Comparison of ENCODE assay signal across 10 mouse cellular contexts in the genomic region with DNA sequence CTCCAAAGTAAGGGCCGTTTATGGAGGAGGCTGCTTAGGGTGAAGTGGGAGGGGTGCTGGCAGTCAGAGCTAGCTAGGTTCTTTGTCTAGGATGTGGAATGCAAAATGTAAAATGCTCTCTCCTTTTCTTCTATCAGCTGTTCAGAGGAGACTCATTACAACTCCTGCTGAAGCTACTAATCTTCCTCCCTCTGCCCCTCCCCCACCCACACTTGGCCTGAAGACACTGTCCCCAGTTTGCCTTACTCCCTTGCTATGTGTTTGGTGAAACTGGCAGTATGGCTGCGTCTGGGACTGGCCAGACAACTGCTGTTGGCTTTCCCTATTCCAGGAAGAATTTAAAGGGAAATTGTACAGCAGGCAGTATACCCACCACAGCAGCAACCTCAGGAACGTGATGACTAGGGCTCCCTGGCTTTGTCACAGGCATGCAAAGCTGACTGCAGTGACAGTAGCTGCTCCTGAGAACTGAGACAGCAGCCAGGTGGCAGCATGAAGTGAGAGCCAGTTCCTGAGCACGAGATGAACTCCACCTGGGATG. TPM values are rescaled to one million over a fixed set of nuclear protein-coding genes. Genes with fewer than 3 reads are reported as not detected.
DNase-seq lines count a peak whose midpoint lies in the region; ATAC-seq and TF ChIP-seq lines count a peak whose summit lies in the region.
"Had no signal": no experiment of that assay in that cellular context is flagged by ENCODE, and none has a peak within 500 bp of the region (broad histone marks: within the 10 kb centered on the region; RNA-seq: fewer than 3 reads in every experiment).

No protein-coding gene starts in this region.

- WGBS in limb, embryonic 14.5 days, result 40% methylated on average over 4 of the region's 4 CpGs

- no peak overlapping the region for H3K27ac ChIP-seq in limb, embryonic 14.5 days (replicated peaks; ENCODE audit: low read depth, low read length)

- DNase-seq in heart, postnatal 10 days, result peak; percentile 14 to 31
- no peak for DNase-seq in heart, adult 18-20 months
- DNase-seq in WW6 (ENCODE audit: low read depth, low spot score), result peak; percentile 11
- DNase-seq in cerebellum, postnatal 25 days, result peak; percentile 74 to 78
- no peak for DNase-seq in limb, embryonic 14.5 days (ENCODE audit: low spot score)
- peak; percentile 58 for DNase-seq in testis, postnatal 10 days (ENCODE audit: low spot score)
- no peak for DNase-seq in yolk sac, embryonic 10.5 days (ENCODE audit: low spot score)
- DNase-seq in thymus, postnatal 10 days (ENCODE audit: low spot score in 2 of 2), result no peak

- H3K9ac ChIP-seq in limb, embryonic 14.5 days (ENCODE audit: low read depth, low read length, severe bottlenecking), result no peak overlapping the region

- H3K4me1 ChIP-seq in limb, embryonic 14.5 days (ENCODE audit: control insufficient read depth, insufficient read depth, low read length), result no peaks in the 10 kb centered on the region

- TF ChIP-seq POLR2A in limb, embryonic 14.5 days (IDR thresholded peaks at IDR 0.05; ENCODE audit: borderline replicate concordance, extremely low read depth, insufficient read depth, insufficient read length), result no peak

- no peaks in the 10 kb centered on the region for H3K9me3 ChIP-seq in limb, embryonic 14.5 days (ENCODE audit: control insufficient read depth, low read length)
- H3K9me3 ChIP-seq: megakaryocyte, embryonic 14.5 days had no signal

- 0 out of 2 replicates have a peak, but pooled peaks have one; percentile 37 for ATAC-seq in limb, embryonic 14.5 days (ENCODE audit: low FRiP score, low read depth)
- ATAC-seq: Patski had no signal

- no peaks in the 10 kb centered on the region for H3K27me3 ChIP-seq in limb, embryonic 14.5 days (ENCODE audit: control insufficient read depth, insufficient read depth, low read length)
- H3K27me3 ChIP-seq: megakaryocyte, embryonic 14.5 days; Patski had no signal

- intact Hi-C loops in heart, postnatal 10 days (cut with DNase I), result loop anchor here (5.0 kb wide), 1 partner anchor 255 kb away; no protein-coding TSS in a partner anchor

- peaks cover 29% of the 10 kb centered on the region for H3K36me3 ChIP-seq in limb, embryonic 14.5 days (ENCODE audit: control insufficient read depth, insufficient read depth, low read length)

- 0 out of 2 replicates have a peak overlapping the region, but pooled peaks have one; percentile 5 for H3K4me3 ChIP-seq in limb, embryonic 14.5 days (replicated peaks; ENCODE audit: low read length)
- H3K4me3 ChIP-seq: megakaryocyte, embryonic 14.5 days had no signal

- no peak overlapping the region; the same call in 1 of the 2 replicates for H3K4me2 ChIP-seq in limb, embryonic 14.5 days (replicated peaks; ENCODE audit: low read depth, low read length, severe bottlenecking)

RNA-seq across cellular contexts. Expression of gene Gpr21, which starts 0.9 kb away (rescaled TPM):
- 1 to 10 TPM; 1.3 to 1.5 TPM for total RNA-seq in heart, postnatal 10 days (2021)
- under 1 TPM; 0.30 to 0.98 TPM for total RNA-seq in heart, adult 18-20 months (2021)
- polyA plus RNA-seq in limb, embryonic 14.5 days (2012; rRNA removed), result 0.85 and 0.95 TPM in 2 replicates
- 1.8 and 1.9 TPM in 2 replicates for polyA plus RNA-seq in limb, embryonic 14.5 days (2014; fragmentation: Nextera tagmentation; extraction: Ambion mirVana)

Comparison
In these comparisons a context has a peak if more than half of its experiments do, and no peak if none do; other contexts are left out.
1. DNase-seq: peak in heart, postnatal 10 days (2 of 2), WW6 (single experiment), cerebellum, postnatal 25 days (2 of 2) and testis, postnatal 10 days (single experiment); none in heart, adult 18-20 months (0 of 2), limb, embryonic 14.5 days (single experiment), yolk sac, embryonic 10.5 days (single experiment) and thymus, postnatal 10 days (0 of 2).